Mouse (Mus musculus): ENCODE measurements at regions not wholly inside any gene's neighbourhood (a gene's known extent, or its start where the extent isn't known, plus 50 kb on each side); places are given as distances from the start of the nearest gene placed in this dataset.
A peak's percentile ranks its signal among the peaks of the same experiment; 100 is the strongest.

- Histone ChIP-seq H3K4me1 (ENCODE audit: control insufficient read depth, insufficient read depth, low read length) (no peaks in the 10 kb centered on the region), H3K27me3 (ENCODE audit: control insufficient read depth, insufficient read depth, low read length) (no peaks in the 10 kb centered on the region), H3K4me3 (replicated peaks; ENCODE audit: insufficient read depth, low read depth, low read length) (no peak overlapping the region), H3K27ac (ENCODE audit: insufficient read depth, low read length) (no peak overlapping the region)
- DNase-seq, result no peak
- TF ChIP-seq CTCF (IDR thresholded peaks at IDR 0.05; ENCODE audit: borderline replicate concordance, insufficient read depth, low read depth, low read length), result 0 out of 2 replicates have a peak, but pooled peaks have one; percentile 17
- TF ChIP-seq POLR2A (IDR thresholded peaks at IDR 0.05; ENCODE audit: borderline replicate concordance, insufficient read depth, low read length), result no peak
- WGBS, result 88% methylated on average over 10 of the region's 10 CpGs
Observed at GRCm38 (mm10) chr9:73416084-73416777, 303.0 kb downstream of the Rsl24d1 start.
